Mouse (Mus musculus) thymus, postnatal 36 days (tissue): ENCODE measurements around the gene Lhx2.

Source experiments
- DNase-seq, 2 experiments: peaks; one replicate each; pipeline ENCODE4 v3.0.0; 2022; ENCODE audit warnings: mixed read lengths in 2 of 2

The Lhx2 gene

GRCm38 (mm10) chr2:38417970-38418369 is 78.9 kb downstream of the Lhx2 start:
- no peak for DNase-seq
